Mouse (Mus musculus): Measurements from ENCODE around the gene Sesn2.
"Not testable (repeated sequence)": the region's sequence is repeated elsewhere in the genome, so short reads cannot be mapped to it uniquely, and the experiment has no call there.

The Sesn2 gene

DNA sequence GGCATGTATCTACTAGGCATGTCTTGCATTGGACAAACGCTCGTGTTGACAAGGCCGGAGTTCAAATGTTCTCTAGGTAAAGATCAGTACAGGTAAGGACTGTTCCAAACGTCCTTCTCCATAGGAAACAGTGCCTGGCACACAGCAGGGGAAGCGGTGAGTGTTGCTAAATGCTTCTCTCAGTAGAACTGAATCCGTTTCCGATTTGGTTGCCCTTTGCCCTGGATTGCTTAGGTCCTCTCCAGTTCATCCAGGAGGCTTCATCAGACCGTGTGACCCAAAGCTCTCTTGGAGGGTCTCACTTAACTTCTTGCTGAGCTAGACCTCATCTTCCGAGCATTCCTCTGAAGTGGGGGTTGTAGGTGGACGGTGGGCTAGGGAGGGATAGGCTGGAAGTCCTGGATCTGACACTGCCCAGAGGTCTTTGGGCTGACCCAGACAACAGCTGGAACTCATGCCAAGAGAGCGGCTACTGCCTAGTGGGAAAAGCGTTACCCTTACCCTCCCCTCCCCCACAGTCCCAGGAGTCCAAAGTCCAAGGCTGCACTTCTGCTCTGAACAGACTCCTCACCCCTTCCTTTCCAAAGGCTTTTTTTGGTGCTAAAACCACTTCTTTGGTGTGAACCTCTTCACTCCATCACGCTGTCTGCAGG lies 27.2 kb downstream of the Sesn2 start:
- no peak for ATAC-seq (ENCODE audit: low TSS enrichment)

DNA sequence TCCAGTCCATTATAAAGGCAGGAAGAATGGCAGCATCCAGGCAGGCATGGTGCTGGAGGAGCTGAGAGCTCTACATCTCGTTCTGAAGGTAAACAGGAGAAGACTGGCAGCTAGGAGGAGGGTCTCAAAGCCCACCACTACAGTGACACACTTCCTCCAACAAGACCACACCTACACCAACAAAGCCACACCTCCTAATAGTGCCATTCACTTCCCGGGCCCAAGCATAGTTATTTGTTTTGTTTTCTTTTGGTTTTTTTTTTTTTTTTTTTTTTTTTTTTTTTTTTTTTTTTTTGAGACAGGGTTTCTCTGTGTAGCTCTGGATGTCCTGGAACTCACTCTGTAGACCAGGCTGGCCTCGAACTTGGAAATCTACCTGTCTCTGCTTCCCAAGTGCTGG lies 28.2 kb downstream of the Sesn2 start:
- not testable (repeated sequence) for ATAC-seq (ENCODE audit: low TSS enrichment)

DNA sequence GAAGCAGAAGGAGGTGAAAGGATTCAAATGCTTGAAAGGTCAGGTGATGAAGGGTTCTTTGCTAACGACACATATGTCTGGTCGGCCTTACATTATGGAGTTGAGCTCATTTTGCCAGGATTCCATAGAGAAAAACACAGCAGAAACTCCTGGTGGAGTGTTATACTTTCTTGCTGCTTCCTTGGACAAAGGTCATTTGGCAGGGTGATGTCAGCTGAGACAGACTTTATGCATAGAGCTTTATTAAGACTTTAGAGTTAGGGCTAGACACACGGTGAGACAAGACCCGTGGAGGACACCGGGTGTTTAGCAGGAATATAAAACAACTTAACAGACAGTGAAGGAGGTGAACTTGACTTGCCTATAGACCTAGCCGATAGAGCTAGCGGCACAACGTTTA lies 32.5 kb downstream of the Sesn2 start:
- no peak for ATAC-seq (ENCODE audit: low TSS enrichment)

DNA sequence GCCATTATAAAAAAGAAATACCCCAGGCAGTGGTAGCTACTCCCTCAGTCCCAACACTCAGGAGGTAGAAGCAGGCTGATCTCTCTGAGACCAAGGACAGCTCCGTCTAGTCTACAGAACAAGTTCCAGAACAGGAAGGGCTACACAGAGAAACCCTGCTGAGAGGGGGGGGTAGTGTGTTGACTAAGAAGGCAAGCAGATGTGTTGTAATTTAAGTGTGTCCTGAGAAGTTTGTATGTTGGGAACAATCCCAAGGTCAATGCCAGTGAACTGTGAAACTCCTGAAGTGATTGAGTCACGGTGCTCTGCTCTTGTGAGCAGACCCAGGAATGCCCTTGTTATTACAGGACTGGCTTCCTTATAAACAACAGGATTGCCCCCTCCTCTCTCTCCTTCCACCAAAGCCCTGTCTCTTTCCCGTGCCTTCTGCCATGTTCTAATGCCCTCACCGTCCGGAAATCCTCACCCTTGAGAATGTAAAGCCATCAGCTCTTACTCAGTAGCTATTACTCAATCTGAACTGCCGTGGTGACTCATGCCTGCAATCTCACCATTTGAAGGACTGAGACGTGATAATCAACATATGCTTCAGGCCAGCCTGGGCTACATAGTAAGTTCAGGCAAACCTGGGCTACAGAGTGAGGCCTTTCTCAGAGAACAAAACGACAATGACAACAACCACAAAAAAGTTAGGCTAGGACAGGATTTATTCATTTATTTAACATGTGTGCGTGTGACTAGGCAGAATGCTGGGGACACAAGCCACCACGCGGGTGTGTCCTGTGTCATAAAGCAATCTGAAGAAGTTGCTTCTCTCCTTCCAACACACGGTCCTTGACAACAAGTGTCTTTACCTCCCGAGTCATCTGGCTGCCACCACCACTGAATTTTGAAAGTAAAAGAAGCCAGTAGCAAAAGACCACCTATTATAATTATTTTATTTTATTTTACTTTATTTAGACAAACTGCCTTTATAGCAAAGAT lies 34.1 kb downstream of the Sesn2 start:
- no peak for ATAC-seq (ENCODE audit: low TSS enrichment)

DNA sequence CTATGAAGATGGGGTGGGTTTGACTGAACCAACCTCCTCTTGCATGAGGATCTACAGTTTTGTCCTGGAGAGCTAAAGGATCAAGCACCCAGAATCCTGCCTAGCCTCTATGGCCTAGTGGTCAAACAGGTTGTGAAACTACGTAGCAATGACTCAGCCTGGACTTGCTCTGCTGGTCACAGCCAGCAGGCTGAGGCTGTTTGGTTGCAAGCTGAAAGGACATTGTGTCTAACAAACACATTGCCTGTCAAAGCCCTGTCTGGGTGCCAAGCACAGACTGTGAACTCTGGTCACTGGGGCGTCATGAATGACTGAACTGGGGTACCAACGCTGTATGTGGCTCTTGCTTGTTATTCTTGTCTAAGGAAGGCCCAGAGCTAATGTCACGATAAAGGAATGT lies 35.7 kb downstream of the Sesn2 start:
- no peak for ATAC-seq (ENCODE audit: low TSS enrichment)

DNA sequence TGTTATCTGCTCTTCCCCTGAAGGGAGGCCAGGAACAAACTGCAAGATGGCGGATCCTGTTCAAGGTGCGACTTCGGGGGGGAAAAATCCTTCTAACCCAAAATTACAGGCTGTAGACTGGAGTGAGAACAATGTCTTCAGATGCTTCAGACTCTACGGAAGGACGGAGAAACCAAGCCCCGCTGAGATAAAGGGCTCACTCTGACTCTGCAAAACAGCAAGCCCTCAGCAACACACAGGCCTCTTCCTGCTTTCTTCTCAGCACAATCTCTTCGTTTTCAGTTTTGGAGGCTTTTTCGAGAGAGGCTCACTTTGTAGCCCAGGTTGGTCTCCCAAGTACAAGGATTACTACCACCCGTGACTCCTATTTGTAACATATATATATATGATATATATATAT lies 36.9 kb downstream of the Sesn2 start:
- no peak for ATAC-seq (ENCODE audit: low TSS enrichment)

DNA sequence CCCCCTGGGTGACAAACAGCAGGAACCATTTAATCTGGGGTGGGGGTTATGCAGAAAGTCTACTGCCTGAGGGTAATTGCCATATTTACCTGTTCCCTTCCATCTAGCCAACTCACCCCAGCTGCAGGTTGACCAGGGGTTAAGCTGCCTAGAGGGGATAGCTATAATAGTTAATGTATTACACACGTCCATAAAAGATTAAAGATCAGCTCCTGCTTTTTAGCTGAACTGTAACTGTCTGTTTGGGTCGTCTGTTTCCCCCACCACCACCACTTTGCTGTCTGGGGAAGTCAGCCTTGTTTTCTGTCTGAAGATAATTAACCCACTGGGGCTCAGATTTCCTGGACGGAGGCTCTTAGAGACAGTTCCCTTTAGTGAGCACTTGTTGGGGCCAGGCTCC lies 40.4 kb downstream of the Sesn2 start:
- ATAC-seq (ENCODE audit: low TSS enrichment), result no peak

DNA sequence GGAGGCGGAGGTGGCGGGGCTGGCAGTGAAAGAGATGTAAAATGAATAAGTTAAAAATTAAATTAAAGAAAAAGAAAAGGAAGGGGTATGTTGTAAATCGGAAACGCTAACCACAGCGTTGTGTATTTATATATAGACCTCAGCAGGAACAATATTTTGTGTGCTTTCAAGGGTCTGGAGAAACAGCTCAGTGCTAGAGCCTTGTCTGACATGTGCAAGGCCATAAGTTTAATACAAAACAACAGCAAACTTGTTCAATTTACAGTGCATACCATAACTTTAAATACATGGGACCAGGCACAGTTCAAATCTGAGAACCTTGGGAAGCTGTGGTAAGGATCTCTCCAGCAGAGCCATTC lies 46.1 kb downstream of the Sesn2 start:
- ATAC-seq (ENCODE audit: low TSS enrichment), result no peak

DNA sequence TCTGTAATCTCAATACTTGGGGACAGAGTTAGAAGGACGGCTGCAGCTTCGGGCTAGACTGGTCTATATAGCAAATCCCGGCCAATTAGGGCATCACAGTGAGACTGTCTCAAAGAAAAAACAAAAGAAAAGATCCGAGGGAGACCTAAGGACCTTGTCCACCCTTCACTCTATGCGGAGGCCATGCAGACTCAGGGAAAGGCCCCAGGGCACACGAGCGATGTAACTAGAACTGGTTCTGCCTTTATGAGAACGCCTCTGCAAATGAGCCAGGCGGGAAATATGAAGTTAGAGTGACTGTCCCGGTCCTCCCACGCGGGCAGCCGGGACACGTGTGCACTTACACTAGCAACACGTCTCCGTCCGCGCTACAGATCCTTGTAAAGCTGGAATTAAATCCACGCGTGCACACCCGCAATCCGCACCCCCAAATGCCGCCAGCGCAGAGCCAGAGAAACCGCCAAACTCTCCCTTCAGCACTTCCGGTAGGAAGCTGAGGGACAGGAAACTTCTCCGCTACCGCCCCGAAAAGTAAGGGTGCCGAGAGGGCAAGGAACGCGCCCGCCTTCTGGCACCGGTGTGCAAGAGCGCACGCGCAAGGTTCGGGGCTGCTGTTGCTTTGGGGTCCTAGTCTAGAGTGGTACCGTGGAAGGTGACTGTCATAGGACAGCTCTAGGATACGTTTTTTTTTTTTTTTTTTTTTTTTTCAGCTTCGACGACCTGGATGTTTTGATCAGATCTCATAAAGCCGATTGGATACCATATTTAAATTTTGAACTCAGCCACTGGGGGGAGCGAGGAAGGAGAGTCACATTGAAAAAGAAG lies 46.7 kb downstream of the Sesn2 start, which contains the start of gene Med18:
Med18 (minus strand) TSS at position 492 of the 825 bp plus-strand sequence.
- peak; percentile 93 for ATAC-seq (ENCODE audit: low TSS enrichment)

DNA sequence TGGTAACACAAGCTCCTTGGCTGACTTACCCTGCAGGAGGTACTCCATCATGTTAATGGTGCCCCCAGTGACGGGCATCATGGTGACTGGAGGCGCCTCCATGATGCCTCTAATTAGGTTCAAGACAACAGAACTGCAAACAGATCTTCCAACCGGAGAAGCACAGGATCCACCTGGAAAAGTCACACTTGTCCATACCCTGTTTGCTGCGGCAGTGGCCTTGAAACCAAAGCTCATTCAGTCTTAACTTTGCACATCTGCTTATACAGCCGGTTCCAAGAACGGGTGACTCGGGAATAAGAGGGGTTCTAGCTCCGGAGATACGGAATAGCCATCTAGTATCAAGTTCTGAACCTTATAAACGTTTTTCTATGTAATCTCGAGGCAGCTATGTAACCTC lies 47.5 kb downstream of the Sesn2 start:
- no peak for ATAC-seq (ENCODE audit: low TSS enrichment)

DNA sequence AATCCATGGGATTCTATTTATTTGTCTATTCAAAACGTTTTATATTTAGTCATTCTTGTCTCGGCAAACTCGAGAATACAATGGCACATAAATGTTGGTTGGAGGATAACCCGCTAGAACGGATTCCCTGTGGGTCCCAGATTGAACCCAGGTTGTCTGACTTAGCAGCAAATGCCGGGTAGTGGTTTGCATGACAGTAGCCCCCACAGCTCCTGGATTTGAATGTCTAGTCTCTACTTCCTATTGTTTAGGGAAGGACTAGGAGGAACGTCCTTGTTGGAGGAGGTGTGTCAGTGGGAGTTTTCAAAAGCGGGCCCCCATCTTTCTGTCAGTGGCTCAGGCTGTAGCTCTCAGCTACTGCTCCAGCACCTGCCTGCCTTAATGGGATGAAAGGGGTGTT lies 50.1 kb downstream of the Sesn2 start:
- ATAC-seq (ENCODE audit: low TSS enrichment), result no peak

DNA sequence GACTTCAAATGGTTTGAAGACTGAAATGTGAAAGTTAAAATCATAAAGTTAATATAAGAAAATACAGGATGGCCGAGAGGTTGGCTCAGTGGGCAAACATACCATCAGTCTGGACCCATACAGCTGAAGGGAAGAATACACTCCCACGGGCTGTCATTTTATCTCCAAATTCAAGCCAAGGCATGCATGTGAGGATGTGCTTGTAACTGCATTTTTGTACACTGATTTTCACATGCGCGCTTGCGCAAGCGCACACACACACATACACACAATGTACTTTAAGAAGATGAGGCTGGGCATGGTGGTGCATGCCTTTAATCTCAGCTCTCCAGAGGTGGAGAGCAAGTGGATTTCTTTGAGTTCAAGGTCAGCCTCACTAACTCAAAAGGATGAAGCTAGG lies 54.7 kb downstream of the Sesn2 start:
- no peak for ATAC-seq (ENCODE audit: low TSS enrichment)

DNA sequence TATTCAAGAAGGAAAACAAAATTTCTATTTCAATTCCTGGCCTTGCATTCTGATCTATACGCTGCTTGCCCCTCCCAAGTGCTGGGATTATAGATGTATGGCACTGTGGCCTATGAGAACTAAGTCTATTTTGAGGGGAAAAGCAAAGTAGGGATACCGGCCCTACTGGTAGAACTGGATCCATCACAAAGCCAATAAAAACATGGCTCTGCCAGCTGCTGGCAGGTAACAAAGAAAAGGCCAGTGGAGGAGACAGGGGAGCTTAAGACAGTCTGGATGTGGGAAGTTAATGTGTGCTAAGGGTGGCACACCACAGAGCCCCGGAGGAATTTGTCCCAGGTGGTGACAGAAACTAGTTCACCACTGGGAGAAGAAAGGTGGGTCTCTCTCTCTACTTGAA lies 55.2 kb downstream of the Sesn2 start:
- ATAC-seq (ENCODE audit: low TSS enrichment), result no peak

DNA sequence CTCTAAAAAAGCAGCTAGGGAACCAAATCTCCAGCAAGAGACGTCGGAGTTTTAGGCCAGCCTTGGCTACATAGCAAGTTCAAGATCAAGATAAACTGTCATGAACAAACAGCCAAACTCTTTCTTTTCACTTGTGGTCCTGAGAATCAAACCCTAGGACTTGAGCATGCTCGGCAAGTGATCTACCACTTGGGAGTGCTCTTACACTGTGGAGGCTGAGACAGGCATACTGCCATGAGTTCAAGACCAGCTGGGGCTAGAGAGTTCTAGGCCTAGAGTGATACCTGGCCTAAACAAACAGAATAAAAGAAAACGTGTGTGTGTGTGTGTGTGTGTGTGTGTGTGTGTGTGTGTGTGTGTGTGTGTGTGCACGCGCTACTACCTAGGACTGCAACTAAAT lies 56.1 kb downstream of the Sesn2 start:
- no peak for ATAC-seq (ENCODE audit: low TSS enrichment)

DNA sequence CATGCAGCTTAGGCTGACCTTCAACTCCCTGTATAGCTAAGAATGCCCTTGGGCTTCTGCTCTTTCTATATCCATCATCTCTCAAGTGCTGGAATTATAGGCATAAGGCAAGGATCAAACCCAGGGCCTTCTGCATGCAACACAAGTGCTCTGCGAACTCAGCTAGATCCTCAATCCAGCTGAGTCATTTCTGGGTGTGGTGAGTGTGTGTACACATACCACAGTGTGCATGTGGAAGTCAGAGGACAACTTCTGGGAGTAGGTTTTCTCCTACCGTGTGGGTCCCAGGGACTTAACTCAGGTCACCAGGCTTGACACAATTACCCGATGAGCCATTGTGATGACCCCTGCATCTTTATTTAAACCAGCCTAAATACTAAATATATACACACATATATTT lies 60.5 kb downstream of the Sesn2 start:
- no peak for ATAC-seq (ENCODE audit: low TSS enrichment)

DNA sequence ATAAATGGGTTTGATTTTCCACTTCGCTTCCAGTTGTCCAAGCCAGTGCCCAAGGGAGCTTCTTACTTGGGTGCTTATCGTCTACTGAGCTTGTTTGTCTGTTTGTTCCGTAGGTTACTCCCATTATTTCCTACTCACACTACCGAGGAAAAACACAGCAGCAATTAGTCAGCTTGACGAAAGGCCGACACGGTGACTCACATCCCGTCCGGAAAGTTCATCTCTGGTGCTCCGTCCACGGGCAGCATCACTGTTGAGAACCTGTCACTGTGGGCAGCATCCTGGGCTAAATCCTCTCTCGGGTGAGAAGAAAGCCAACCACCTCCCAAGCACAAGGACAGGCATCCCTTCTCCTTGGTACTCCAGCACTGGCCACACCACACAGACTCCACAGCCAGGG lies 64.2 kb downstream of the Sesn2 start:
- ATAC-seq (ENCODE audit: low TSS enrichment), result no peak

DNA sequence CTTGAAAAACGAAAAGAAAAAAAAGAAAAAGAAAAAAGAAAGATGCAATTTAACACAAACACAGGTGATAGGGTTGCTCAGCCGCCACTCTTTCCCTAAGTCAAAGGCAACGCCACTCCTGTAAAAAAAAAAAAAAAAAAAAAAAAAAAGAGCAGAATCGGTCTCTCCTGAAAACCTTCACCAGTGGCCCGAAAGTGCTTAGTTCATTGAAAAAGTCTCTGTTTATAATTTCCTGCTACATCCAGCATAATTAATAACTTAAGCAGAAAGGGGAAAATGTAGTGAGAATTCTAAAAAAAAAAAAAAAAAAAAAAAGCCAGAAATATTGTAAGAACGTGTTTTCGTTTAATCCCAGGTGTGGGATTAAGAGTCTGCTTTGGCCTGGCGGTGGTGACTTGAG lies 65.8 kb downstream of the Sesn2 start:
- ATAC-seq (ENCODE audit: low TSS enrichment), result no peak
